Mouse (Mus musculus) megakaryocyte, embryonic 14.5 days (primary cell): Measurements from ENCODE around the gene Whrn.

Source experiments
- FLI1 ChIP-seq: IDR thresholded peaks from 2 replicates; pipeline ENCODE4 v1.6.1; 2012; ENCODE audit warnings: low read length, inconsistent platforms, mixed read lengths
- GATA1 ChIP-seq: IDR thresholded peaks from 3 replicates; pipeline ENCODE4 v1.6.1; 2012; ENCODE audit warnings: mixed read lengths, low read length, inconsistent platforms, borderline replicate concordance

DNA sequence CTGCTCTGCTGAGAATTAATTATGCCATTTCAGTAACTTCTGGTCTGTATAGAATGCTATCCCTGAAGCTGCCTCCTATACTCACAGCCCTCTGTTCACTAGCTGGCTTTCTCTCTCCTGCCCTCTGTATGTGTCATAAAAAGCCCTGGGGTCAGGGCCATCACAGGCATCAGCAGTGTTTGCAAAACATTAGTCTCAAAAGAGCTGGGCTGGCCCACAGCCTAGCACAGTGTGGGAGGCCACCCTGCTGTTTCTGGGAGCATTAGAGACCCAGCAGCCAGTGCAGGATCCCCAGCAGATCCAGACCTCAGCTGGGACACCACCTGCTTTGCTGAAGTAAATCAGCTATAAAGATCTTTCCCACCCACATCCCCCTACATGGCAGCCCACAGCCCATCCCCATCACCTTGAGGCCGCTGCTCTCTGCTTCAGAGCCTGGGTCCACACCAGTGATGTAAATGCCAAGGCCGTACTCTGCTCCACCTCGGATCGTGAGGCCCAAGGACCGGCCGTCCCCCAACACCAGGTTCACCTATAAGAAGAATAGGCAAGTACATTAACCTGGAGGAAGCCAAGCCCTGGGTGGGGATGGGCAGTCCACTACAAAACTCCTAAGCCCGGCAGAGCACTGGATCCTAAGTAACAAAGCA is 34.8 kb downstream of the Whrn start:
- TF ChIP-seq FLI1 (no peak), GATA1 (no peak)
